Mouse (Mus musculus) cerebellum, postnatal 36 days (tissue): ENCODE results near the gene 1700028J19Rik.
"Not testable (repeated sequence)": the region's sequence is repeated elsewhere in the genome, so short reads cannot be mapped to it uniquely, and the experiment has no call there.

Experiments used
- DNase-seq, 2 experiments: peaks; one replicate each; pipeline ENCODE4 v3.0.0; 2021 to 2022; ENCODE audit warnings: mixed read lengths in 2 of 2

1700028J19Rik gene

GRCm38 (mm10) chr7:44246055-44246983 lies at the start of gene 1700028J19Rik, which contains the start of gene 2410002F23Rik:
1700028J19Rik (minus strand) TSS chr7:44246695.
2410002F23Rik (plus strand) TSS chr7:44246722.
- DNase-seq = peak; percentile 89 to 92

- no peak for DNase-seq
These were observed 44.9 kb upstream of the 1700028J19Rik start for GRCm38 (mm10) chr7:44291418-44291817.

GRCm38 (mm10) chr7:44290986-44291385 lies 44.5 kb upstream of the 1700028J19Rik start:
- no peak for DNase-seq

GRCm38 (mm10) chr7:44287760-44288159 lies 41.3 kb upstream of the 1700028J19Rik start:
- DNase-seq = no peak

GRCm38 (mm10) chr7:44281586-44281985 lies 35.1 kb upstream of the 1700028J19Rik start:
- DNase-seq = no peak

GRCm38 (mm10) chr7:44280959-44281358 lies 34.5 kb upstream of the 1700028J19Rik start:
- DNase-seq = no peak

GRCm38 (mm10) chr7:44277250-44277622 lies 30.7 kb upstream of the 1700028J19Rik start:
- peak; percentile 76 to 79 for DNase-seq

DNA sequence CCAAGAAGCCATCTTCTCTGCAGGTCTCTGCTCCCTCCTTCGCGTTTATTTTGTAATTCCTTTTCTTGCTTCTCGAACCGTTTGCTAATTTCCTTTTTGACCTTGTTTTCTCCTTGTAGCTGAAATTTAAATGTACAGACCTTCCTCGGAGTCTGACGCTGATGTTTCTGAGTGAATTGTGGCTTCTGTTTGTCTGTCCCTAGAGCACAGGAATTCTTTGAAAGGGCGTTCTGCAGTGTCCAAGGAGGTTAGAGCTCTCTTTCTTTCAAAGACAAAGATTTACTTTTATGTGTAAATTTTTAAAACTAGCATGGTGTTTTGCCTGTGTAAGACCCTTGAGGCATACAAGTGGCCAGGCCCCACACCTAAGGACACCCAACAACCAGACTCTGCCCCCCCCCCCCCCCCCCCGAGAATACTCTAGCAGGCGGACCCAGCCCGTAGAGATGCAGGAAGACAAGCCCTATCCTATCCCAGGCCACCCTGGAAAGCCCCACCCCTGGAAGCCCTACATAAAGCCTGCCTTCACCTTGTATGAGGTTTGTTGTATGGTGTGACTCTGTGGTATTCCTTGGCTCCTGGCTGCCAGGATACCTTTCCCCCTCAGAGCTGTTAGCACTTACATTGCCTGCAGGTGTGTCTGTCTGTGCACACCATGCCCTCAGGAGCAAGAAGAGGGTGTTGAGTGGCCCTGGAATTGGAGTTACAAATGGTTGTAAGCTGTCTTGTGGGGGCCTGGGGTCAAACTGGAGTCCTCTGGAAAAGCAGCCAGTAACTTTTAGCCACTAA lies 30.2 kb upstream of the 1700028J19Rik start:
- no peak for DNase-seq

DNA sequence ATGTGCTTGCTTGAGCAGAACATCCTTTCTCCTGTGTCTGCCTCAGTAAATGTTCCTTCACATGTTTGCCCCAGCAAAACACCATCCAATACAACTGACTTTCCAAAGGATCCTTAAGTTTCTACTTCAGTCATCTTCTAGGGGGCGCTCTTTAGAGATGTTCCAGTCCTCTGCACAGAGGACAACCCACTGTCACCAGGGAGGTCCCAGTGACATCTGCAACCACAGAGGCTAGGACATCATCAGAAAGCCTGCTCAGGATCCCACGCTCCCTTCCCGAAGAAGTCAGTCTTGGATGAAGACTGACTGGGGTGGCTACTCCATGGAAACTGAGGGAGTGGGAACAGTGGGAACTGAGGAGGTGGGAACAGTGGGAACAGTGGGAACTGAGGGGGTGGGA lies 29.1 kb upstream of the 1700028J19Rik start:
- no peak for DNase-seq

GRCm38 (mm10) chr7:44274096-44274495 lies 27.6 kb upstream of the 1700028J19Rik start:
- no peak for DNase-seq

DNA sequence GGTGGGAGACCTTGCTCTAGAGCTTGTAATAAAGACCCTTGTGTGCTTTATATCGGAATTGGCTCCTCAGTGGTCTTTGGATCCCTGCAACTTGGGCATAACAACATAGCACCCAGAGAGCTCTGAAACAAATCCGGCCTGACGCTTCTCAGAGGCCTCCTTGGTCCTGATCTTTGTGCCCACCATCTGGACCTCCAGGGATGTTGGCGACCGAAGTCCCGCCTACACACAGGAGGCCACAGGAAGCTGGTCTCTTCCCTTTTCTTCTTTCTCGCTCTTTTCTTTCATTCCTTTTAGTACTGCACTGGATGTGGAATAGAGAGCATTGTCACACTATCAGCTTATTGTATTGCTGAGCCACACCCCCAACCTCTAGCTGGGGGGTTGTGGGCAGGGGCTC lies 27.0 kb upstream of the 1700028J19Rik start:
- no peak for DNase-seq

DNA sequence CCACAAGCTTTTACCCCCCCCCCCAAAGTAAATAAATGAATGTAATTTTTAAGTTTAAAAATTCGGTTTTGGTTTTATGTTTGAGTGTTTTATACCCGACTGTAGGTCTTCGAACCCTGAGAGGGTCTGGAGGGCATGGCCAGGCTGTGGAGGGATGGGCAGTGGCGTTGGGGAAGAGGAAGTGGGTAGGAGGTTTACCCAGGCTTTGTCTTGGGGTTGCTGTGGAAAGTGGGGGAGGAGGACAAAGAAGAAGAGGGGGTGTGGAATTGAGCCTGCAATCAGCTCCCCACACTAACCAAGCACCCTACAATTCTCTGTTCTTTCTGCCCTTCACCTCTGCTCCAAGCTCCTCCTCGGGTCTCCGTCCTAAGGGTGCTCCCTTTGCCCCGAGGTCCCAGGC lies 26.1 kb upstream of the 1700028J19Rik start:
- no peak for DNase-seq

- peak in 1 of 2 experiments; percentile 31 for DNase-seq
These were observed 24.8 kb upstream of the 1700028J19Rik start for GRCm38 (mm10) chr7:44271309-44271708.

GRCm38 (mm10) chr7:44269397-44269796 lies 22.9 kb upstream of the 1700028J19Rik start:
- no peak for DNase-seq

GRCm38 (mm10) chr7:44268117-44268516 lies 21.6 kb upstream of the 1700028J19Rik start:
- no peak for DNase-seq

DNA sequence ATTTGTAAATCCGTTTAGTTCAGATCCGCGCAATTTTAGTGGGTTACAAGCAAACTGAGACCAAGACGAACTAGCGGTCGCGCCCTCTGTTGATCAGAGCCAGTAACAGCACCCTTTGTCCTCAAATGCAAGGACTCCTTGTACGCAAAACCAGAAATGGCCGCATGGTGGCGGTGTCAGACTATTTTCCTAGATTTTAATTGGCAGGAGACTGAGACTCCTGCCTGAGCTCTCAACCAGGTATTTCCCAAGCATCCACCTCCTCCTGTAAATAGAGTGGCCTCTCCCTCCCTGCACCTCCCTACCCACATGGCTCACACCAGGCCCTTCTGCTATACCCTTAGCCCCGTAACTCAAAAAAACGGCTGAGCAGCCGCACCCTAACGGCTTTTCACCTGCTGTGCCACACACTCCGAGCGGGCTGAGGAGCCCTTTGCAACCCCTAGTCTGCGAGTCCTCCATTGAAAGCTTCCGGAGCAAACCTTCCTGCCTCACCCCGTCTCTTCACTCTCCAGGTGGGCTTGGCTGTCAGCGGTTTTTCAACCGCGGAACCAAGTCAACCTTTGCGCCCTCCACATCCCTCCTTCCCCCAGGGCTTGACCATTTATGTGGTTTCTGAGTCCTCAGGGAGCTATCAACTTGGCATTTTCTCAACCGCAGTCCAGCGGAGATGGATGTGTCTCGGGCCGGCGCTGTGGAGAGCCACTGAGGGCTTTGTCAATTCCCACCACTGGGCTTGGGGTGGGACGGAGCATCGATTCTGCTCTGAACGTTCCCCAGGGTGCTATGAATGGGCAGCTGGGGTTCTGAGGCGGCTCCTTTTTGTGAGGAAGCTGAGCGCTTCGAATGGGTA lies 16.5 kb upstream of the 1700028J19Rik start:
- DNase-seq = peak; percentile 98 to 100

GRCm38 (mm10) chr7:44261147-44261546 lies 14.7 kb upstream of the 1700028J19Rik start, which contains the start of gene Gm15517:
Gm15517 (plus strand) TSS chr7:44261447.
- no peak for DNase-seq

- DNase-seq = no peak
These were observed 13.9 kb upstream of the 1700028J19Rik start for GRCm38 (mm10) chr7:44260410-44260809.

GRCm38 (mm10) chr7:44257278-44257677 lies 10.8 kb upstream of the 1700028J19Rik start, which contains the start of gene Acp4:
Acp4 (minus strand) TSS chr7:44257378.
- DNase-seq = no peak

- DNase-seq = no peak
These were observed 8.4 kb upstream of the 1700028J19Rik start for GRCm38 (mm10) chr7:44254930-44255329.

GRCm38 (mm10) chr7:44253023-44253616 lies 6.6 kb upstream of the 1700028J19Rik start:
- DNase-seq = no peak

- DNase-seq = not testable (repeated sequence)
These were observed 4.3 kb upstream of the 1700028J19Rik start for GRCm38 (mm10) chr7:44250732-44251275.
